Mouse (Mus musculus): ENCODE measurements around the gene Pth2.

The Pth2 gene

DNA sequence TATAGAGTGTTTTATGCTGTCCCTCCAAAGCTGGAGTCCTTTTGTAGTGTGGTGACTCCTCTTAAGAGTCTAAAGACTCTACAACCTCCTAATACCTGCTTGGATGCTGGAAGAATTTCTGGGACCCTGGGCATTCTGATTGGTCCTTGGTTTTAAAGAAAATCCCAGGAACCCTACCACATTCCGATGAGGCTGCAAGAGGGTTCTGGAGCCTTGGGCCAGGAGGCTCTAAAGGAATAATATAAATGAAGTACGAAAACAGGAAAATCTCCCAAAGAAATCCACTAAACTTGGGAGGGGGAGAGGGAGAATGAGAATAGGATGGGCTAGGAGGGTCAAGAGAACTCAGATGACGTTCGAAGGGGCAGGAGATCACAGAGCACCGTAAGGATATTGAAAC lies 27.2 kb upstream of the Pth2 start:
- DNase-seq (ENCODE audit: low read depth, low spot score): no peak

DNA sequence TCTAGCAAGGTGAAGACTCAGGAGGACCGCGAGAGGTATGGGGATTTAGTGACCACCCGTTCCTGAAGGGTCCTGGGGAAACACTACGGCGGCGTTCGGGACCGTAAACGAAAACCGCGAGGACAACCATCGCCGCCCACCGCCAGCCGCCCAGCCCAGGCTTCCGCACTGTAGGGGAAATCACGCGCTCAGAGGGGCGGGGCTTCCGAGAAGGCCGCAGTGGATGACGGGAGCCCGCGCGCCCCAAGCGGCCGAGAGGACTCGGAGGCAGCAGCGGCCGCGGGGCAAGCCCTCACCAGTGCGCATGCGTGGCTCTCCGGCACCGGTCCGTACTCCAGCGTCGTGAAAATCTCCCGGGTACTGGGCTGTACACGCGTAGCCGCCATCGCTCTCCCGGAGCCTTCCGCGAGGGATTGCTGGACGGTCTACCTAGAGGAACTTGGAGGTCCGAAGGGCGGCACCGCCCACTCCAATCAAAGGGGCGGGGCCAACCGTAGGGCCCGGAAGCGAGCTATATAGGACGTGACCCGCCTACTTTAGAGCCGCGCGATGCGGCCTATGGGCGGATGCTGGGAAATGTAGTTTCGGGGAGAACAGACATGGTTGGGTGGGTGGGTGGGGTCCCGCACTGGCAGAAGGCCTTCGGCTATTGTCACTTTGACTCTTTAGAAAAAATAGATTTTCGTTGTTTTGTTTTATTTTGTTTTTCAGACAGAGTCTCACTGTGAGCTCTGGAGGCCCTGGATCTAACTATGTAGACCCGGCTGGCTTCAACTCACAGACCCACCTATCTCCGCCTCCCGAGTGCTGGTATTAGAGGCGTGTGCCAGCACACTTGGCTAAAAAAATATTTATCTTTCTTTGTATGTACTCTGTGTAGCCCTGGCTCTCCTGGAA lies 26.5 kb upstream of the Pth2 start, which contains the start of the genes Pih1d1 and Aldh16a1:
TSS of gene Pih1d1 (plus strand) at position 208 of the 897 bp plus-strand sequence.
TSS of gene Aldh16a1 (minus strand) at position 489 of the 897 bp plus-strand sequence.
- DNase-seq (ENCODE audit: low read depth, low spot score): peak; percentile 91

- no peak for DNase-seq (ENCODE audit: low read depth, low spot score)
Observed at GRCm38 (mm10) chr7:45154993-45155514, 25.7 kb upstream of the Pth2 start.

- DNase-seq (ENCODE audit: low read depth, low spot score): no peak
Observed at GRCm38 (mm10) chr7:45155590-45155989, 25.2 kb upstream of the Pth2 start.

GRCm38 (mm10) chr7:45156206-45156605 lies 24.6 kb upstream of the Pth2 start:
- DNase-seq (ENCODE audit: low read depth, low spot score): no peak

DNA sequence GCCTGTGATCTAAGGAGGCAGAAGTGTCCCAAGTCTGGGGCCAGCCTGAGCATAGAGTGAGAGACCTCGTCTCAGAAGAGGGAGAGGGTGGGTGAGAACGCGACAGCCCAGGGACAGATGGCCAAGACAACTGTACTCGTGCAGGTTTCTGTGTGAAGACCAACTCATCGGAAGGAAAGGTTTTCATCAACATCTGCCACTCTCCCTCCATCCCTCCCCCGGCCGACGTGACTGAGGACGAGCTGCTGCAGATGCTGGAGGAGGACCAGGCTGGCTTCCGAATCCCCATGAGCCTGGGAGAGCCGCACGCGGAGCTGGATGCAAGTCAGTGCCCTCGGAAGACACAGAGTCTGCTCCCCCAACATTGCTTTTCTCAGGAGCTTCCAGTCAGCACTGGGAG lies 23.3 kb upstream of the Pth2 start:
- DNase-seq (ENCODE audit: low read depth, low spot score): no peak

DNA sequence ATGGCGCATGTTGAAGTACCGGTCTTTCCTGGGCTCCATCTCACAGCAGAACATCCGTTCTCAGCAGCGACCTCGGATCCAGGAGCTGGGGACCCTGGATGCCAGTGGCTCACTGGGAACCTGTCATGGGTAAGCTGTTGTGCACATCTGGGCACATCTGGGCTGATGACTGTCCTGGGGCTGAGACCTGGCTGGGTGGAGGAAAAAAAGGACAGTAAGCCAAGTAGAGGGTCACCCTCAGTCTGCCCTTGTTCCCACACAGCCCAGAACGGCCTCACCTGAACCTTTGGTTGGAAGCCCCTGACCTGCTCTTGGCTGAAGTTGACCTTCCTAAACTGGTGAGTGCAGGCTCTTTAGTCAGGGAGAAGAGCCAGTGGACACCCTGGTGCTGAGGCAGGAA lies 21.8 kb upstream of the Pth2 start:
- no peak for DNase-seq (ENCODE audit: low read depth, low spot score)

DNA sequence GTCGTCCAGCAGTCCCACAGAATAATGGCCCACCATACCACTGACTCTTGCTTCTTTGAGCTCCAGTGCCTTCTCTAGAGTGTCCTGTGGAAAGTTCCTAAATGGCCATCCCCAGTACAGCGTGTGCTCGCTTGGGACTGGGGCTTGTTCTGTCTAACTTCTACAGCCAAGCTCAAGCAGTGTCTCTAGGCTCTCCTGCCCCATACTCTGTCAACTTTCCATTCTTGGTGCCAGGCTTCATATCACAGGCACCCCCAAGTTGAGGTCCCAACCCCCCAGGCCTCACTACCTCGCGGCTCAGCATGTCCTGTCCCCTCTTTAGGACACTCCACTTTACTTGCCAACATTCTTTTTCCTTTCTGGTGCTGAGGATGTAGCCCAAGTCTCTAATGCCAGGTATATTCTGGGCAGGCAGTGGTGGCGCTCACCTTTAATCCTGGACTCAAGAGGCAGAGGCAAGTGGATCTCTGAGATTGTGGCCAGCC lies 20.4 kb upstream of the Pth2 start:
- no peak for DNase-seq (ENCODE audit: low read depth, low spot score)

GRCm38 (mm10) chr7:45160866-45161265 lies 19.9 kb upstream of the Pth2 start:
- no peak for DNase-seq (ENCODE audit: low read depth, low spot score)

DNA sequence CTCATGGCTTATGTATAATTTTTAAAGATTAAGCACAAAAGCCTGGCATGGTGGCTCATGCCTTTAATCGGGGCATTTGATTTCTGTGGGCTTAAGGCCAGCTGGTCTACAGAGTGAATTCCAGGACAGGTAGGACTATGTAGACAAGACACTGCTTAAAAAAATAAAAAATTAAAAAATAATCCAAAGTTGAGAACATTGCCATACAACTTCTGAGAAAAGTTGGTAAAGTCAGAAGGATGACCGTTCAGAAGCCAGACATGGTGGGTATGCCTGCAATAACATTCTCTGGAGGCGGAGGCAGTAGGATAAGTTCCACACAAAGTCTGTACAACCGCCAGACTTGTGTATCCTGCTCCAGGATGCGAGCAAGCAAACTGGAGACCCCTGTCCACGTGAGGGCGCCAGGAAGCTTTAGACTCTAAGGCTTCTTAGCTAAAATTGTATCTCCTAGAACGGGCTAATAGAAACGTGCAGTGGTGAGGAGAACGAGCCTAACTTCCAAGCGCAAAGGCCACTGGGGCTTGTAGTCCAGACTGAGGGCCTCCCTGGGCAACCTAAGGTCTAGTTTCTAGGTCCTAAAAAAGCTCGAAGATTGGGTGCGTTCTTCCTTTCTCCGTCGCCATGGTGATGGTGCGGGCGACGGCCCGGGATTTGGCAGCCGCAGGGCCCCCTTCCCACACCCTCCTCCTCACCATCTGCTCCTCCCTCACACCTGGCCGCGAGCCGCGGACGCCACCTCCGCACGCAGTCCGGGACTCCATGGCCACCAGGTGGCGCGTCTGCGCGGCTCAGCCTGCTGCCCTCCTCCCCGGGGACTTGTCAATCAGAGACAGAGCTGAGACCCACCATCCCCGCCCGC lies 19.0 kb upstream of the Pth2 start:
- peak; percentile 77 for DNase-seq (ENCODE audit: low read depth, low spot score)

- no peak for DNase-seq (ENCODE audit: low read depth, low spot score)
Observed at GRCm38 (mm10) chr7:45162551-45162950, 18.2 kb upstream of the Pth2 start.

GRCm38 (mm10) chr7:45162996-45163615 lies 17.7 kb upstream of the Pth2 start:
- DNase-seq (ENCODE audit: low read depth, low spot score): no peak

GRCm38 (mm10) chr7:45163735-45164490 lies 16.9 kb upstream of the Pth2 start, which contains the start of gene Slc17a7:
Slc17a7 (plus strand) TSS chr7:45163949.
- DNase-seq (ENCODE audit: low read depth, low spot score): no peak

- DNase-seq (ENCODE audit: low read depth, low spot score): no peak
Observed at GRCm38 (mm10) chr7:45164833-45165232, 16.0 kb upstream of the Pth2 start.

DNA sequence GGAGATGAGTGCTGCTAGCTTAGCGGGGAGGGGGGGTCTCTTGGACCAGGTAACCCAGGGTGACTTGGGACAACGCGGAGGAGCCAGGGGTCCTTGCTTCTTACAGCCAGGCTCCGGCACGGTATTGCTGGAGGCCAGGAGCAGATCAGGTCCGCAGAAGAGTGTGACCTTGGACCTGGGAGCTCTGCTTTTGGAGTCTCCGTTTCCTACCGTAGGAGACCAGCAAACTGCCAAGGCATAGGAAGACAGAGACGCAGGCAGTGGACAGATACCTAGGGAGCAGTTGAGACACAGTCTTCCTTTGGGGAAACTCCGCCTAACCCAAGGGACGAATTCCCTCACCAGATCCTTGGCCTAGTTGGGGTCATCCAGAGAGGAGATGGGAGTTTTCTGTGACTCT lies 15.1 kb upstream of the Pth2 start:
- no peak for DNase-seq (ENCODE audit: low read depth, low spot score)

GRCm38 (mm10) chr7:45166950-45167401 lies 13.8 kb upstream of the Pth2 start:
- DNase-seq (ENCODE audit: low read depth, low spot score): no peak

- DNase-seq (ENCODE audit: low read depth, low spot score): no peak
Observed at GRCm38 (mm10) chr7:45167761-45168445, 12.9 kb upstream of the Pth2 start.

DNA sequence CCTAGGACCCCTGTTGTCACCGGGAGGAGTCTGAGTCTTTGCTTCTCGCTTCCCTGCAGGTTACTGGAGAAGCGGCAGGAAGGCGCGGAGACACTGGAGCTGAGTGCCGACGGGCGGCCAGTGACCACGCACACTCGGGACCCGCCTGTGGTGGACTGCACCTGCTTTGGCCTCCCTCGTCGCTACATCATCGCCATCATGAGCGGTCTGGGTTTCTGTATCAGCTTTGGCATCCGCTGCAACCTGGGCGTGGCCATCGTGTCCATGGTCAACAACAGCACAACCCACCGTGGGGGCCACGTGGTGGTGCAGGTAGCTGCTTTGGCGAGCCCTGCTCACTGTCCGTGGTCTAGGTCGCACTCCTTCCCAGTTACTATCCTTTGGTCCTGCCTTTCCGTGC lies 12.1 kb upstream of the Pth2 start:
- DNase-seq (ENCODE audit: low read depth, low spot score): no peak

DNA sequence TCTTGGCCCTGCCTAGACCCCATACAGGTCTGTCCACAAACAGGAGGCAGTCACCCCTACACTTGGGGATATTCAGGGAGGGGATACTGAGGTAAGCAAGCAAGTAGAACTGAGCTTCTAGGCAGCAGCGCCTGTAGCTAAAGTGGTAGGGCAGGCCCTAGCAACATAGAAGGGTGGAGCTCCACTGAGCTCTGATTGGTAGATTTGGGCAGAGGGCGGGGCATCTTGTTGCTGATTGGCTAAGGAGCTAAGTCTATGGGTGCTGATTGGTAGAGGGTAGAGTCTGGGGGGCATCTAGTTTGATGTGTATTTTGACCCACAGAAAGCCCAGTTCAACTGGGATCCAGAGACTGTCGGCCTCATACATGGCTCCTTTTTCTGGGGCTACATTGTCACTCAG lies 11.3 kb upstream of the Pth2 start:
- no peak for DNase-seq (ENCODE audit: low read depth, low spot score)

DNA sequence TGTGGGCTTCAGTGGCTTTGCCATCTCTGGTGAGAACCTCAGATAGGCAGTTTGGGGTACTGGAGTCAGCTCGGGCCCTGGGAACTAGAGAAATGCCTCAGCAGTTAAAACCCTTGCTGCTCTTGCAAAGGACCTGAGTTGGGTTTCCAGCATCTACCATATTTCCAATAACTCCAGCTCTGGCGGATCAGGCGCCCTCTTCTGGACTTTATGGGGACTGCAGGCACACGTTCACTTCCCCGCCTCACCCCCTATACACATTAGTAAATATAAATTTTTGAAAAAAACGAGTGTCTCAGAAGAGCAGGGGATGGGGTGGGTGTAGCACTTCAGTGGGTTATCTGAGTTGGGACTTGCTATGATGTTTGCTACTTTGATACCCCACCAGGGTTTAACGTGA lies 7.8 kb upstream of the Pth2 start:
- DNase-seq (ENCODE audit: low read depth, low spot score): no peak
